ENCODE assay signal across 9 mouse cellular contexts in genomic region chr5:102055946-102056345, GRCm38 (mm10). TPM values are rescaled to one million over a fixed set of nuclear protein-coding genes. Genes with fewer than 3 reads are reported as not detected.
DNase-seq lines count a peak whose midpoint lies in the region; TF ChIP-seq lines count a peak whose summit lies in the region.
"Had no signal": no experiment of that assay in that cellular context is flagged by ENCODE, and none has a peak within 500 bp of the region (broad histone marks: within the 10 kb centered on the region; RNA-seq: fewer than 3 reads in every experiment).

No protein-coding gene starts in this region.

- no peak for TF ChIP-seq CTCF in lung, adult 2 months (IDR thresholded peaks at IDR 0.05; ENCODE audit: insufficient read depth, low read length)

- DNase-seq in frontal cortex, postnatal 36 days (ENCODE audit: low spot score in 2 of 2), result peak; percentile 34 to 43
- DNase-seq in frontal cortex, postnatal 10 days (ENCODE audit: low spot score in 2 of 2), result no peak
- DNase-seq in lung, adult 2 months, result peak; percentile 32
- DNase-seq in lung, postnatal 4 days, result no peak
- peak; percentile 59 for DNase-seq in cerebellum, adult 11-12 months
- peak; percentile 60 for DNase-seq in lung, postnatal 25 days (ENCODE audit: low spot score)
- no peak for DNase-seq in thymus, postnatal 36 days
- DNase-seq in ovary, postnatal 14 days (ENCODE audit: low spot score), result no peak

- peaks cover 12% of the 10 kb centered on the region for H3K4me1 ChIP-seq in lung, adult 2 months (ENCODE audit: control insufficient read depth, insufficient read depth, low read length)
- H3K4me1 ChIP-seq: stomach, embryonic 15.5 days had no signal

- H3K4me3 ChIP-seq in lung, adult 2 months (replicated peaks; ENCODE audit: extremely low read depth, low read depth, low read length), result no peak overlapping the region
- H3K4me3 ChIP-seq: stomach, embryonic 15.5 days had no signal

- 43% methylated on average over 7 of the region's 7 CpGs for WGBS in lung, adult 2 months

- TF ChIP-seq POLR2A in lung, adult 2 months (IDR thresholded peaks at IDR 0.05; ENCODE audit: borderline replicate concordance, extremely low read depth, low read depth, low read length), result no peak

RNA-seq across cellular contexts. Expression of gene Wdfy3, which starts 13.8 kb away (rescaled TPM):
- 32.4 and 33.0 TPM in 2 replicates for polyA plus RNA-seq in lung, adult 2 months (2012; rRNA removed)

Comparison
In these comparisons a context has a peak if more than half of its experiments do, and no peak if none do; other contexts are left out.
1. DNase-seq: peak in frontal cortex, postnatal 36 days (2 of 2), lung, adult 2 months (single experiment), cerebellum, adult 11-12 months (single experiment) and lung, postnatal 25 days (single experiment); none in frontal cortex, postnatal 10 days (0 of 2), lung, postnatal 4 days (0 of 2), thymus, postnatal 36 days (0 of 2) and ovary, postnatal 14 days (single experiment).